Mouse (Mus musculus) MEL (cell line): Measurements from ENCODE around the gene Rgma. TPM values are rescaled to one million over a fixed set of nuclear protein-coding genes. Genes with fewer than 3 reads are reported as not detected.

Experiments
- DNase-seq: peaks from one replicate; pipeline ENCODE4 v3.0.0; 2011; ENCODE audit warnings: low read depth, low spot score
- H3K27ac ChIP-seq: 2 replicates; pipeline ENCODE4 v1.5.1; 2012; ENCODE audit warnings: low read depth, mild to moderate bottlenecking, control low read depth, low read length, moderate library complexity; ENCODE audit not compliant: control insufficient read depth
- H3K27me3 ChIP-seq, 2 experiments: fragments of 150-350 bp in 1 of 2; sonication (generic) in 1 of 2; 2 replicates each; pipeline ENCODE4 v1.6.1; 2012; ENCODE audit warnings: low read length in 2 of 2, mild to moderate bottlenecking in 2 of 2, improper control_type of control experiment in 1 of 2, moderate library complexity in 1 of 2; ENCODE audit not compliant: insufficient read depth in 2 of 2, control insufficient read depth in 1 of 2
- H3K36me3 ChIP-seq, 2 experiments: 2 replicates each; pipeline ENCODE4 v1.6.1; 2012 to 2014; ENCODE audit warnings: low read length in 2 of 2, improper control_type of control experiment in 1 of 2, inconsistent platforms in 1 of 2, mild to moderate bottlenecking in 1 of 2; ENCODE audit not compliant: insufficient read depth in 2 of 2, control insufficient read depth in 1 of 2
- H3K4me1 ChIP-seq, 2 experiments: fragments of 150-350 bp in 1 of 2; sonication (generic) in 1 of 2; 2 replicates each; pipeline ENCODE4 v1.6.1; 2012; ENCODE audit warnings: low read length in 2 of 2, improper control_type of control experiment in 1 of 2, mild to moderate bottlenecking in 1 of 2; ENCODE audit not compliant: insufficient read depth in 2 of 2, control insufficient read depth in 1 of 2
- H3K4me3 ChIP-seq, 2 experiments: fragments of 150-350 bp in 1 of 2; sonication (generic) in 1 of 2; 2 replicates each; pipeline ENCODE4 v1.5.1; 2012; ENCODE audit warnings: low read depth in 2 of 2, low read length in 2 of 2, mild to moderate bottlenecking in 2 of 2, moderate library complexity in 2 of 2, control low read depth in 1 of 2, improper control_type of control experiment in 1 of 2; ENCODE audit not compliant: control insufficient read depth in 1 of 2, insufficient read depth in 1 of 2
- H3K79me2 ChIP-seq: 2 replicates; pipeline ENCODE4 v1.6.1; 2012; ENCODE audit warnings: mild to moderate bottlenecking, low read length, moderate library complexity; ENCODE audit not compliant: control insufficient read depth, poor library complexity, insufficient read depth
- H3K9ac ChIP-seq: 2 replicates; pipeline ENCODE4 v1.6.1; 2012; ENCODE audit warnings: low read depth, mild to moderate bottlenecking, control low read depth, low read length, moderate library complexity; ENCODE audit not compliant: control insufficient read depth, poor library complexity, severe bottlenecking
- H3K9me3 ChIP-seq: fragments of 150-350 bp; sonication (generic); replicated peaks from 2 replicates; pipeline ENCODE4 v1.6.1; 2012; ENCODE audit warnings: mild to moderate bottlenecking, low read length, improper control_type of control experiment, moderate library complexity; ENCODE audit not compliant: insufficient read depth
- BHLHE40 ChIP-seq: IDR thresholded peaks from 2 replicates; pipeline ENCODE4 v1.6.1; 2012; ENCODE audit warnings: low read depth, mild to moderate bottlenecking, inconsistent platforms, low read length, improper control_type of control experiment, borderline replicate concordance
- CHD1 ChIP-seq: IDR thresholded peaks from 2 replicates; pipeline ENCODE4 v1.6.1; 2012; ENCODE audit warnings: low read depth, mild to moderate bottlenecking, inconsistent platforms, low read length, improper control_type of control experiment
- CTCF ChIP-seq, 3 experiments: IDR thresholded peaks in 2 of 3; conservative IDR thresholded peaks in 1 of 3; 2 replicates each; pipeline ENCODE4 v1.5.1; 2011 to 2012; ENCODE audit warnings: low read length in 3 of 3, low read depth in 2 of 3, mild to moderate bottlenecking in 2 of 3, improper control_type of control experiment in 1 of 3, inconsistent platforms in 1 of 3, mixed read lengths in 1 of 3, moderate library complexity in 1 of 3; ENCODE audit not compliant: control insufficient read depth in 1 of 3, insufficient read depth in 1 of 3, poor library complexity in 1 of 3, severe bottlenecking in 1 of 3
- ELF1 ChIP-seq: IDR thresholded peaks from 2 replicates; pipeline ENCODE4 v1.6.1; 2014; ENCODE audit warnings: low read depth, mild to moderate bottlenecking, inconsistent platforms, low read length, improper control_type of control experiment, moderate library complexity
- JUND ChIP-seq: IDR thresholded peaks from 2 replicates; pipeline ENCODE4 v1.6.1; 2011; ENCODE audit warnings: low read depth, mild to moderate bottlenecking, improper control_type of control experiment, low read length
- KAT2A ChIP-seq: conservative IDR thresholded peaks from 2 replicates; pipeline ENCODE4 v1.6.1; 2012; ENCODE audit warnings: low read depth, low read length, improper control_type of control experiment, inconsistent platforms
- MAFK ChIP-seq: IDR thresholded peaks from 2 replicates; pipeline ENCODE4 v1.6.1; 2011; ENCODE audit warnings: low read depth, mild to moderate bottlenecking, low read length, improper control_type of control experiment, borderline replicate concordance
- MAX ChIP-seq: IDR thresholded peaks from 2 replicates; pipeline ENCODE4 v1.6.1; 2011; ENCODE audit warnings: low read length, improper control_type of control experiment
- MAZ ChIP-seq: IDR thresholded peaks from 2 replicates; pipeline ENCODE4 v1.6.1; 2012; ENCODE audit warnings: low read depth, mild to moderate bottlenecking, inconsistent platforms, low read length, improper control_type of control experiment
- MEF2A ChIP-seq: IDR thresholded peaks from 2 replicates; pipeline ENCODE4 v1.6.1; 2014; ENCODE audit warnings: low read depth, mild to moderate bottlenecking, inconsistent platforms, low read length, improper control_type of control experiment; ENCODE audit not compliant: poor library complexity, insufficient replicate concordance, severe bottlenecking; ENCODE audit errors: extremely low read depth
- MXI1 ChIP-seq: IDR thresholded peaks from 2 replicates; pipeline ENCODE4 v1.6.1; 2011; ENCODE audit warnings: mild to moderate bottlenecking, low read depth, low read length, improper control_type of control experiment
- NRF1 ChIP-seq: IDR thresholded peaks from 2 replicates; pipeline ENCODE4 v1.6.1; 2014; ENCODE audit warnings: low read depth, mild to moderate bottlenecking, inconsistent platforms, low read length, improper control_type of control experiment, moderate library complexity; ENCODE audit not compliant: poor library complexity, insufficient read depth, severe bottlenecking
- POLR2A ChIP-seq, 2 experiments: IDR thresholded peaks; 2 replicates each; pipeline ENCODE4 v1.6.1; 2011 to 2012; ENCODE audit warnings: low read length in 2 of 2, mild to moderate bottlenecking in 2 of 2, control low read depth in 1 of 2, improper control_type of control experiment in 1 of 2, low read depth in 1 of 2, moderate library complexity in 1 of 2; ENCODE audit not compliant: control insufficient read depth in 1 of 2, insufficient read depth in 1 of 2, poor library complexity in 1 of 2
- POLR2AphosphoS2 ChIP-seq: IDR thresholded peaks from 2 replicates; pipeline ENCODE4 v1.6.1; 2011; ENCODE audit warnings: low read length, improper control_type of control experiment
- RCOR1 ChIP-seq: IDR thresholded peaks from 2 replicates; pipeline ENCODE4 v1.6.1; 2012; ENCODE audit warnings: low read depth, mild to moderate bottlenecking, inconsistent platforms, low read length, improper control_type of control experiment
- TCF12 ChIP-seq: IDR thresholded peaks from 2 replicates; pipeline ENCODE4 v1.6.1; 2014; ENCODE audit warnings: low read depth, mild to moderate bottlenecking, inconsistent platforms, low read length, improper control_type of control experiment, moderate library complexity
- UBTF ChIP-seq: IDR thresholded peaks from 2 replicates; pipeline ENCODE4 v1.6.1; 2012; ENCODE audit warnings: low read depth, mild to moderate bottlenecking, inconsistent platforms, low read length, improper control_type of control experiment, moderate library complexity, borderline replicate concordance; ENCODE audit not compliant: insufficient read depth
- ZKSCAN1 ChIP-seq: IDR thresholded peaks from 2 replicates; pipeline ENCODE4 v1.6.1; 2012; ENCODE audit warnings: low read depth, mild to moderate bottlenecking, inconsistent platforms, low read length, improper control_type of control experiment, moderate library complexity
- ZMIZ1 ChIP-seq: IDR thresholded peaks from 2 replicates; pipeline ENCODE4 v1.6.1; 2012; ENCODE audit warnings: low read depth, mild to moderate bottlenecking, inconsistent platforms, low read length, improper control_type of control experiment, moderate library complexity
- polyA plus RNA-seq, 2 experiments: library from polyadenylated mRNA; stranded (reverse) in 1 of 2; unstranded in 1 of 2; fragments of >175 nt in 1 of 2; fragments of >200 nt in 1 of 2; gene quantifications; 2 replicates each; pipeline versions ENCODE4 v1.2.1 to v1.2.4; 2012; ENCODE audit warnings: low replicate concordance in 2 of 2, low read depth in 1 of 2; ENCODE audit not compliant: insufficient read length in 2 of 2, insufficient read depth in 1 of 2, missing spikeins in 1 of 2
- total RNA-seq: library from RNA; depleted of rRNA; stranded (reverse); fragments of 300-350 nt; gene quantifications from 2 replicates; pipeline ENCODE4 v1.2.3, GENCODE M21; 2012

Gene Rgma
- total and polyA plus RNA-seq, 3 experiments = not detected

DNA sequence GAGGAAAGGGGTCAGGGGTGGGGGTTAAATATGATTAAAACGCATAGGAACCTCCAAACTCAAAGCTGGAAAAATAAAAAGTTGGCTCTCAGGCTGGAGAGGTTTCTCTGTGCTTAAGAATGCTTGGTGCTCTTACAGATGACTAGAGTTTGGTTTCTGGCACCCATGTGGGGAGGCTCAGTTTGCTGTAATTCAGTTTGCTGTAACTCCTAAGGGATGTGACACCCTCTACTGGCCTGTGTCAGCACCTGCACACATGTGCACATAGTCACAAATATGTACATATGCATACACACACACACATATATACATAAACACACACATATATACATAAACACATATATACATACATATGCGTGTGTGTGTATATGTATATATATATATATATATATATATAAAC lies 13.6 kb downstream of the Rgma start:
- no peak overlapping the region for H3K9ac ChIP-seq
- no peaks in the 10 kb centered on the region for H3K4me1 ChIP-seq
- H3K27ac ChIP-seq = no peak overlapping the region
- H3K36me3 ChIP-seq = no peaks in the 10 kb centered on the region
- no peaks in the 10 kb centered on the region for H3K79me2 ChIP-seq
- no peak for DNase-seq
- H3K4me3 ChIP-seq = no peak overlapping the region
- TF ChIP-seq TCF12 (no peak), RCOR1 (no peak), MAX (no peak), ZKSCAN1 (no peak)
- no peaks in the 10 kb centered on the region; a peak in 1 of 4 replicates for H3K27me3 ChIP-seq
- H3K9me3 ChIP-seq = no peaks in the 10 kb centered on the region

- Histone ChIP-seq H3K27me3 (no peaks in the 10 kb centered on the region; a peak in 1 of 4 replicates), H3K9me3 (no peaks in the 10 kb centered on the region), H3K79me2 (no peaks in the 10 kb centered on the region), H3K36me3 (no peaks in the 10 kb centered on the region), H3K4me1 (no peaks in the 10 kb centered on the region), H3K9ac (no peak overlapping the region), H3K27ac (no peak overlapping the region), H3K4me3 (no peak overlapping the region)
- DNase-seq = no peak
- TF ChIP-seq MAX (no peak), MXI1 (no peak), MEF2A (no peak), KAT2A (no peak), MAZ (no peak), BHLHE40 (no peak), MAFK (no peak), CTCF (IDR thresholded peaks at IDR 0.05 in 2 of 3, conservative IDR thresholded peaks at IDR 0.05 in 1 of 3; ENCODE audit: control insufficient read depth in 1 of 3, insufficient read depth in 1 of 3, low read depth in 2 of 3, low read length in 3 of 3, poor library complexity in 1 of 3, severe bottlenecking in 1 of 3) (no peak), POLR2AphosphoS2 (no peak), POLR2A (IDR thresholded peaks at IDR 0.05; ENCODE audit: control insufficient read depth in 1 of 2, insufficient read depth in 1 of 2, low read depth in 1 of 2, low read length in 2 of 2, poor library complexity in 1 of 2) (no peak), ZMIZ1 (no peak), ELF1 (no peak), UBTF (no peak), NRF1 (no peak), JUND (no peak), CHD1 (no peak), TCF12 (no peak)
Measured at GRCm38 (mm10) chr7:73389419-73389818, 14.1 kb downstream of the Rgma start.
